Mouse (Mus musculus): ENCODE data around the gene Mfsd4a.

DNA sequence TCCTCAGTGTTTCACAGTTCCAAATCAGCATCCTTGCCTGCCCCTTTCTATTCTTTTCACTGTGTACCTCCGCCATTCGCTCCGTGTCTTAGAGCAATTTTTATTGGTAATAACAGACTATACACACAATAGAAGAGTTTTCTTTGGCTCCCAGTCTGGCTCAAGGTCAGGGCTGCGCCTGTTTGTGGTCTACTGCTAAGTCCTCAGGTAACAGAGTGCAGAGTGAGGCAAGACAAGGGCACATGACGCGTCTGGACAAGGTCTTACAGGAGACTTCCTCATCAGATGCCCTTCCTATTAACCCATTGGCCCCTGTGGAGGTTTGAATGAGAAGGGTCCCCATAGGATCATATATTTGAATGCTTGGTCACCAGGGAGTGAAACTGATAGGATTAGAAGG, 21.9 kb upstream of the Mfsd4a start:
- TF ChIP-seq POLR2A (IDR thresholded peaks at IDR 0.05; ENCODE audit: extremely low read depth, insufficient read depth, low read length), result no peak
- TF ChIP-seq CTCF (IDR thresholded peaks at IDR 0.05; ENCODE audit: extremely low read depth, insufficient read depth, low read length), result no peak
